Mouse (Mus musculus): ENCODE results near the gene Gm1123.

The Gm1123 gene

DNA sequence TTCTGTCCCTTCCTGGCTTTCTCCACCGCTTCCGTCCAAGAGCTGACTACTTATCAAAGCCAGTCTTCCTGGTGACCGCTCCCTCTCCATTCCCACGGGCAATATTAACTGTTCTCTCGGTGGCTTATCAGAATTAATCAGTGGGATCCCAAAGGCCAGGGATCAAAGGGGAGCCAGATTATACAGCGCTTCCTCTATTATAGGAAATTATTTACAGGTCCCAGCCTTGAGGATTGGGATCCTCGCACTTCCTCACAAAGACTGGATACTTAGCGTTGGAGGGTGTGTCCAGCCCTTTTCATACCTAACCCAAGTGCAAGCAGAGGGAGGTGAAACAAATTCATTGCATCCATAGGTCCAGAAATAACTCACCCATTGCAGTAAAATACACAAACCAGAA, 3.5 kb downstream of the Gm1123 start:
- Histone ChIP-seq H3K36me3 (ENCODE audit: control insufficient read depth, insufficient read depth, low read length, poor library complexity, severe bottlenecking) (no peaks in the 10 kb centered on the region), H3K27me3 (ENCODE audit: control insufficient read depth, insufficient read depth, low read length, poor library complexity, severe bottlenecking) (no peaks in the 10 kb centered on the region)
- DNase-seq (ENCODE audit: low read depth, low spot score) = no peak

DNA sequence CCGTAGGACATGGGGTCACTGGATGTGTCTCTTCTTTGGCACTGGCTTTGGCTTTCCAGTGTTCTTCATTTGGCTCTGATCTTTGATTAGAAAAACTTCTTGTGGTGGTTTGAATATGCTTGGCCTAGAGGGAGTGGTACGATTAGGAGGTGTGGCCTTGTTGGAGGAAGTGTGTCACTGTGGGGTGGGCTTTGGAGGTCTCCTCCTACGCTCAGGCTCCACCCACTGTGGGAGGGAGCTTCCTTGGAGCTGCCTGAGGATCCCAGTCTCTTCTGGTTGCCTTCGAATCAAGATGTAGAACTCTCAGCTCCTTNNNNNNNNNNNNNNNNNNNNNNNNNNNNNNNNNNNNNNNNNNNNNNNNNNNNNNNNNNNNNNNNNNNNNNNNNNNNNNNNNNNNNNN, 13.8 kb downstream of the Gm1123 start:
- no peak for DNase-seq (ENCODE audit: low read depth, low spot score)

DNA sequence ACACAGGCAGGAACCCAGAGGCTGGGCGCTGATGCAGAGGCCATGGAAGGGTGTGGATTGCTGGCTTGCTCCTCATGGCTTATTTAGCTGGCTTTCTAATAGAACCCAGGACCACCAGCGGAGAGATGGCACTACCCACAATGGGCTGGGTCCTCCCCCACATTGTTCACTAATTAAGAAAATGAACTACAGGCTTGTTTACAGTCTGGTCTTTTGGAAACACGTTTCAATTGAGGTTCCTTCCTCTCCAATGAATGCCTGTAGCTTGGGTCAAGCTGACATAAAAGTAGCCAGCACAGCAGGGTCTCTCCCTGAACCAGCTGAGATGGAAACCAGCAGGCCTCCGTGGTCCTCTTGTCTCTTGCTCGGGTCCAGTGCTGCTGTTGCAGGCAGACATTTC, 14.3 kb downstream of the Gm1123 start:
- H3K36me3 ChIP-seq (ENCODE audit: control insufficient read depth, insufficient read depth, low read length, poor library complexity, severe bottlenecking) = no peaks in the 10 kb centered on the region
- H3K27me3 ChIP-seq (ENCODE audit: control insufficient read depth, insufficient read depth, low read length, poor library complexity, severe bottlenecking) = no peaks in the 10 kb centered on the region
- DNase-seq (ENCODE audit: low read depth, low spot score) = no peak

More for the DNA sequence above, 13.8 kb downstream of the Gm1123 start:
- H3K27me3 ChIP-seq (ENCODE audit: control insufficient read depth, insufficient read depth, low read length, poor library complexity, severe bottlenecking) = no peaks in the 10 kb centered on the region
- H3K36me3 ChIP-seq (ENCODE audit: control insufficient read depth, insufficient read depth, low read length, poor library complexity, severe bottlenecking) = no peaks in the 10 kb centered on the region

DNA sequence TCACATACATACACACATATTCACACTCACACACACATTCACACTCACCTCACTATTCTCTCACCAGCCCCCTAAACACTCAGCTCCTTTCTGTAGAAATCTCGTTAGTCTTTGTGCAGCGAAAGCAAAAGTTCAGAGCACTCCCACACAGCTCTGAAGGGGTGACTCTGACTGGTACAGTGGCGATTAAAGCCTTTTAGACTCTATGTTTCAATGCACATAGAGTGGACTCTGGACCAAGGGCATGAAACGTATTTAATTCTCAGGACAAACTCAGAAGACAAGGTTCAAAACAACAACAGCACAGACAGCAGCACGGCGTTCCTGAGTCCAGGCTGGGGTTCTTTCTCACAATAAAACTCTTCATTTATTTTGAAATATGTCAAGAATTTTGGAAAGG, 17.8 kb downstream of the Gm1123 start:
- DNase-seq (ENCODE audit: low read depth, low spot score) = no peak
- Histone ChIP-seq H3K27me3 (ENCODE audit: control insufficient read depth, insufficient read depth, low read length, poor library complexity, severe bottlenecking) (no peaks in the 10 kb centered on the region), H3K36me3 (ENCODE audit: control insufficient read depth, insufficient read depth, low read length, poor library complexity, severe bottlenecking) (no peaks in the 10 kb centered on the region)

DNA sequence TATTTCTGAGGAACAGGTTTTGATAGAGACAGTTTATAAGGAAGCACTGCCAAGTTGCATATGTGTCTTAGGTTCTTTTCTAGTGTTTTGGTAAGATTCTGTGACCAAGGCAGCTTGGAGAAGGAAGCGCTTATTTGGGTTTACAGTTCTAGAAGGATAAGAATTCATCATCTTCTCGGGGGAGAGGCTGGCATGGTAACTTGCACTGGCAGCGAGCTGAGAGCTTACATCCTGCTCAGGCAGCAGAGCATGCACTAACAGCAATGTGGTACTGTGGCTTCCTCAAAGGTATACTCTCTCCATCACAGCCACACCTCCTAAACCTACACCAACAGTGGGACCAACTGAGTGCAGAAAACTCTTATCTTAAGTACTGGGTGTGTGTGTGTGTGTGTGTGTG, 18.8 kb downstream of the Gm1123 start:
- DNase-seq (ENCODE audit: low read depth, low spot score) = no peak
- Histone ChIP-seq H3K27me3 (ENCODE audit: control insufficient read depth, insufficient read depth, low read length, poor library complexity, severe bottlenecking) (no peaks in the 10 kb centered on the region), H3K36me3 (ENCODE audit: control insufficient read depth, insufficient read depth, low read length, poor library complexity, severe bottlenecking) (no peaks in the 10 kb centered on the region)

DNA sequence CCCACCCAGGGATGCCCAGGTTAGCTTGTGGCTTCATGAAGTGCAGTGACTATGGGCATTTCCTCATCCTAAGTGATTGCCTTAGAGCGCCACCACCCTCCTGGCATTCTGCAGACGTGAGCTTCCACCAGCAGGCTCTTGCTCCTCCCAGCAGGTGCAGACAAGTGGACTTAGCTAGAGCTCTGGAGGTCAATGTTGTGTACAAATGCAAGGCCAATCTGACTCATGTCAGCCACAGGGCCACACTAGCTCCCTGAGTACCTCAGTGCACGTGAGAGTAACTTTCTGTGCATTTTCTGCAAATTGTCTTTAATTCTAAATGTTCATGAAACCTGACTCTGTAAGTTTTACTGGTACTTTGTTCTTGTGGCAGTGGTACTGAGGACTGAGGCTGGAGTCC, 19.2 kb downstream of the Gm1123 start:
- DNase-seq (ENCODE audit: low read depth, low spot score) = no peak
- Histone ChIP-seq H3K36me3 (ENCODE audit: control insufficient read depth, insufficient read depth, low read length, poor library complexity, severe bottlenecking) (no peaks in the 10 kb centered on the region), H3K27me3 (ENCODE audit: control insufficient read depth, insufficient read depth, low read length, poor library complexity, severe bottlenecking) (no peaks in the 10 kb centered on the region)

DNA sequence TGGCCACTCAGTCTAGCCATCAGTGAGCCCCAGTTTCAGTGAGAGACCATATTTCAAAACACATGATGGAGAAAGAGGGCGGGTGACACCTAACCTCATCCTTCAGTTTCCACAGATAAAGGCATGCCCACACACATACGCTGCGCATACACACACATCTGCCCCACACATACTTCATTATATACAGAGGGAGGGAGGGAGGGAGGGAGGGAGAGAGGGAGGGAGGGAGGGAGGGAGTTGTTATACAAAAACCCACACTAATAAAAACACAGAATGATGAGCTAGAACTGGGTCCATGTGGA, 25.7 kb downstream of the Gm1123 start:
- Histone ChIP-seq H3K36me3 (ENCODE audit: control insufficient read depth, insufficient read depth, low read length, poor library complexity, severe bottlenecking) (0 out of 2 replicates have a peak, but pooled peaks cover 2% of the 10 kb centered on the region), H3K27me3 (ENCODE audit: control insufficient read depth, insufficient read depth, low read length, poor library complexity, severe bottlenecking) (no peaks in the 10 kb centered on the region)
- DNase-seq (ENCODE audit: low read depth, low spot score) = no peak

DNA sequence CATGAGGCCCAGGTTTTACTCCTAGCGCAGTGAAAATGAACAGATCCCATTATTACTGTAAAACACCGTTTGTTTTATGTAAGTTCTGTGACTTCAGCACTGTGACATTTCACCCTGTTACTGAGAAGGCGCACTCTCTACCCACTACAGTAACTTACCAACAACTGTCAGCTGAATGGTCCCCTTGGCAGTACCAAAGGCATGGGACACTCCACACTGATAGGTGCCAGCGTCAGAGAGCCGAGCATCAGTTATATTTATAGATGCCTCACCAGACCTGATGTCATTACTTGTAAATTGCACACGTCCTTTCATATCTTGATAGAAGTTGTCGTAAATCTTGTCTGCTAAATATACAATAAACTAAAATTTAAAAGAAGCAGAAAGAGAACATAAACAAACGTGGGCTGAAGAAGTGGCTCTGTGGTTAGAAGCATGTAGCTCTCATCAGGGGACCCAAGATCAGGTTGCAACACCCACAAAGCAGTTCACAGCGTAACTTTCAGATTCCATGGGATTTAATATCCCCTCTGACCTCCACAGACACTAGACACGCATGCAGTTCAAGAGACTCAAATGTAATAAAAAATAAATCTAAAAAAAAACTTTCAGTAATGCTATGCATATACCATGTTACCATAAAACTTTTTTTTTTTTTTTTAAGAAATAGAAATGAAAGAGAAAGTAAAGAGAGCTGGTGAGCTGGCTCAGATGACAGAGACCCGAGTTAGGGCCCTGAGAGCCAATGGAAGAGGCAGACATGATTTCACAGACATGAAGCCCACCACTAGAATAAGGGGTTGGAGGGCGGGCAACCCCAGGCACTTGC, 26.2 kb downstream of the Gm1123 start:
- peak; percentile 16 for DNase-seq (ENCODE audit: low read depth, low spot score)
- H3K27me3 ChIP-seq (ENCODE audit: control insufficient read depth, insufficient read depth, low read length, poor library complexity, severe bottlenecking) = no peaks in the 10 kb centered on the region
- 0 out of 2 replicates have a peak, but pooled peaks cover 2% of the 10 kb centered on the region for H3K36me3 ChIP-seq (ENCODE audit: control insufficient read depth, insufficient read depth, low read length, poor library complexity, severe bottlenecking)

DNA sequence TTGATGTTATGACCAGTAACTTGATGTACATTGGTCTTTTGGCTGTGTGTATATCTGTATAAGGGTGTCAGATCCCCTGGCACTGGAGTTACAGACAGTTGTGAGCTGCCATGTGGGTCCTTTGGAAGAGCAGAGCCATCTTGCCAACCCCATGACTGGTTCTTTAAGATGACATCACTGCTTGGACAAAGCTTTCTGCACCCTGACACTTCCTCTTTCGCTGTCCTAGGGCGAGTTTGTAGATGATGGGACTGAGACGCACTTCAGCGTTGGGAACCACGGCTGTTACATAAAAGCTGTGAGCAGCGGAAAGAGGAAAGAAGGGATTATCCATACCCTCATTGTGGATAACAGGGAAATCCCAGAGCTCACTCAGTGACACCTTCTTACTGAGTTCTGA, 34.2 kb downstream of the Gm1123 start:
- DNase-seq (ENCODE audit: low read depth, low spot score) = no peak
- H3K36me3 ChIP-seq (ENCODE audit: control insufficient read depth, insufficient read depth, low read length, poor library complexity, severe bottlenecking) = peaks cover 9% of the 10 kb centered on the region

DNA sequence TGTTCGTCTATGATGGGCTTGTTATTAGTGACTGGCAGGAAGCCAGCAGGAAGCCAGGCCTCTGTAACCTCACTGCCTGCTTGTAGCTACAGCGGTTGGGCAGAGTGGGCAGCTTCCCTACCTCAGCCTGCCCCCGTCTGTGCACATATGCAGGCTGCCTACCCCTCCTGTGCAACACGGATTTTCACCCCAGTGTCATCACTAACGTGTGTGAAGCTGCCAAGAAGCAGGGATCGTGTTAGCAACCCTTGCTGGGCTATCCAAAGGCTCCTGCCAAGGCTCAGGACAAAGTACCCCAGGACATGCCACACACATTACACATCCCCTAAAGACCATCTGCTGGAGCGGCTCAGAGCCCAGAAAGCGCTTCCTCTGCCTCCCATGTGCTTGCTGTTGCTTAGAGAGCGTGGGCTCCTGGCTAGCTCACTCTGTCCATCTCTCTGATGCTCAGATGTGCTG, 35.6 kb downstream of the Gm1123 start:
- Histone ChIP-seq H3K27me3 (ENCODE audit: control insufficient read depth, insufficient read depth, low read length, poor library complexity, severe bottlenecking) (no peaks in the 10 kb centered on the region), H3K36me3 (ENCODE audit: control insufficient read depth, insufficient read depth, low read length, poor library complexity, severe bottlenecking) (peaks cover 6% of the 10 kb centered on the region)
- no peak for DNase-seq (ENCODE audit: low read depth, low spot score)

More for the DNA sequence above, 34.2 kb downstream of the Gm1123 start:
- H3K27me3 ChIP-seq (ENCODE audit: control insufficient read depth, insufficient read depth, low read length, poor library complexity, severe bottlenecking) = no peaks in the 10 kb centered on the region

DNA sequence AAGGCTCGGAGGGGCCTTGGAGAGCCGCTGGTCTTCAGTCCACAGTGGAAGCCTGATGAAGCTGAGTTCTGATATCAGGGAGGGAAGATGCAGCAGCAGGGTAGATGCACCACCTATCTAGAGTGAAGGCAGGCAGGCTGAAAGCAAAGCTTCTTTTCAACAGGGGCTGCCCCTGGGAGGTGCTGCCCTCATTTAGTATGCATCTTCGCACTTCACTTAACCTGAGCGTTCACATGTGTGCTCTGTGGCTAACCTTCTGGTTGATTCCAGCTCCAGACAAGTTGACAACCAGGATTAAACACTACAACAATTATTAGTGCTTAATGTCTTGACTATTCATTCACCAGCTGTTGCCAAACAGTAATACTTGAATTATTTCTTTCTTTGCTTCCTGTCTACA, 41.4 kb downstream of the Gm1123 start:
- H3K27me3 ChIP-seq (ENCODE audit: control insufficient read depth, insufficient read depth, low read length, poor library complexity, severe bottlenecking) = no peaks in the 10 kb centered on the region
- peaks cover 5% of the 10 kb centered on the region for H3K36me3 ChIP-seq (ENCODE audit: control insufficient read depth, insufficient read depth, low read length, poor library complexity, severe bottlenecking)
- peak; percentile 58 for DNase-seq (ENCODE audit: low read depth, low spot score)

DNA sequence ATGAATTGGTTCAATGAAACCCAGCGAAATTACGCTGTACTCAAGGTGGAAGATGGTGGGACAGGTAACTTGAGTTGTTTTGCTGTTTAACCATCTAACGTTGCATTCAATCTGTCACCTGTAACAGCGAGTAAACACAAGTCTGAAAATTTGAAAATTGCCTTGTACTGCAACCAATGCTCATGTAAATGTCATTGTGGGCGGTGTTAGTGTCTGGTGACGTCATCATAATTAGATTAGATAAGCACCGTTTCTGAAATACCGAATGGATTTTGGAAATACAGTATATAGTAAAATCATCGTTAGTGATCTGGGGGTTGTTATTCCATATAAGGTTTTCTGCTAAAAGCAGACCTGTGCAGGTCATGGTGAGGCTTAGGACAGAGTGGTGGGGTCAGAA, 48.4 kb downstream of the Gm1123 start:
- Histone ChIP-seq H3K36me3 (ENCODE audit: control insufficient read depth, insufficient read depth, low read length, poor library complexity, severe bottlenecking) (no peaks in the 10 kb centered on the region), H3K27me3 (ENCODE audit: control insufficient read depth, insufficient read depth, low read length, poor library complexity, severe bottlenecking) (no peaks in the 10 kb centered on the region; the same call in 1 of the 2 replicates)
- DNase-seq (ENCODE audit: low read depth, low spot score) = peak; percentile 23

DNA sequence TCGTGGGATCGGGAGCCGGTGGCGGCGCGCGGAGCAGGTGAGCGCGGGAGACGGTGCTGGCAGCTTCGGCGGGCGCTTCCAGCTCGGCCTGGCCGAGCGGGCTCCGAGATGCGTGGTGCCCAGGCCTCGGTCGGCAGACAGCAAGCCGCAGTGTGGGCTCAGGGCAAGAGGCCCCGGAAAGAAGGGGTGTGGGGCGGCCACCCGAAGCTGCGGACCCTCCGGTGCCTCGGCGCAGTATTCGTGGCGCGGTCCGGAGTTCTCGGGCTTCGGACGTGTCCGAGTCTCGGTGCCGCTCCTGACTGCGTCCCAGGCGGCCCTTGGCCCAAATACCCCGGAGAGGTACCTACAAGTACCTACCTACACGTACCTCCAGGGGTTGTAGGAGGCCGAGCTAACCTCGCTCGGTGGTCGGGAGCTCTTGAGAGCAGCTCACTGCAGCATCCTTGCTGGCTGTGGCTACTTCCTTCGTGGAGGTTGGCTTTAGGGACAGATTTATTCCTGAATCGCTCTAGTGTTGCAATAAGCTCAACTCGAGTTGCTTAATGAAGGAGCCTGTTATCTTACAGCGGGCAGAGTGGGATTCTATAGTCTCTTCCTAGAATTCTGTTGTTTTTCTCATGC, 48.9 kb downstream of the Gm1123 start:
- DNase-seq (ENCODE audit: low read depth, low spot score) = peak; percentile 44
- no peaks in the 10 kb centered on the region; the same call in 1 of the 2 replicates for H3K27me3 ChIP-seq (ENCODE audit: control insufficient read depth, insufficient read depth, low read length, poor library complexity, severe bottlenecking)
- H3K36me3 ChIP-seq (ENCODE audit: control insufficient read depth, insufficient read depth, low read length, poor library complexity, severe bottlenecking) = no peaks in the 10 kb centered on the region

DNA sequence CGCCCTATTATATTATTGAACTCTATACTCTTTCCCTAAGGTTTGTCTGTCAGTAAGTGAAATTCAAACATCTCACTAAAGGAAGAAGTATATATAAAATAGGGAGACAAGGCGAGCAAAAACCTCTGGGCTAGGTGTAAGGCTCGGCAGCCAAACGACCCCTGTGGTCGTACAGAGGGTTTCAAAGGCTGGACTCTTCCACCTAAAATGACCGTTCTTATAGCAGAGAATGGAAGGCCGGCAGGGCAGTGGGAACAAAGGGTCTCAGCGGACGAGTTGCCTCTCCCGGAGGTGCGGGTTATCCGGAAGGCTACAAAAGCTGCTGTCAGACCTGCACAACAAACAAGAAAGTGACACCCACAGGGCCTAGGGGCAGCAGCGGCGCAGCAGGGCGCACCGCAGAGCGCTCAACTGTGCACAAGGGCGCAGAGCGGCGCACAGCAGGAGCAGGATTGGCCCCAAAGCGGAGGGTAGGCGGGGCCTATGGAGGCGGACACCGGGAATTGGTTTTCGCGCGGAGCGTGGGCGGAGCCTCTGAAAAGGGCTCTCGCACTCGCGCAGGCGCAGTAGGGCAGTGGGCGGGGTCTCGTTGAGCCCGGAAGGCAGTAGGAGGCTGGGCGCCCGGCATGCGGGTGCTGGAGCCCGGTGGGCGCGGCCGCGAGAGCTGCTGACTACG, 49.6 kb downstream of the Gm1123 start, which contains the start of gene Faim:
TSS of gene Faim (plus strand) at position 574 of the 676 bp plus-strand sequence.
- DNase-seq (ENCODE audit: low read depth, low spot score) = peak; percentile 100
- H3K36me3 ChIP-seq (ENCODE audit: control insufficient read depth, insufficient read depth, low read length, poor library complexity, severe bottlenecking) = no peaks in the 10 kb centered on the region
- H3K27me3 ChIP-seq (ENCODE audit: control insufficient read depth, insufficient read depth, low read length, poor library complexity, severe bottlenecking) = no peaks in the 10 kb centered on the region; the same call in 1 of the 2 replicates

Measured in splenic B cell, adult 2 months (primary cell).